Mouse (Mus musculus): ENCODE results near the gene Epb41l3. TPM values are rescaled to one million over a fixed set of nuclear protein-coding genes. Genes with fewer than 3 reads are reported as not detected.
A peak's percentile ranks its signal among the peaks of the same experiment; 100 is the strongest.
"Not testable (repeated sequence)": the region's sequence is repeated elsewhere in the genome, so short reads cannot be mapped to it uniquely, and the experiment has no call there.

The Epb41l3 gene
- polyA plus RNA-seq, 1 experiment from 2014 or later = 140 TPM

GRCm38 (mm10) chr17:69112232-69112631 is 36.7 kb downstream of the Epb41l3 start:
- no peaks in the 10 kb centered on the region for H3K36me3 ChIP-seq
- H3K27me3 ChIP-seq (replicated peaks) = no peaks in the 10 kb centered on the region
- no peak overlapping the region for H3K9ac ChIP-seq
- H3K9me3 ChIP-seq (replicated peaks) = no peaks in the 10 kb centered on the region
- H3K4me2 ChIP-seq = no peak overlapping the region
- ATAC-seq (ENCODE audit: insufficient number of reproducible peaks, low FRiP score) = no peak
- no peaks in the 10 kb centered on the region for H3K4me1 ChIP-seq (replicated peaks)
- WGBS = 64% methylated on average over 2 of the region's 2 CpGs
- H3K27ac ChIP-seq (ENCODE audit: poor library complexity, severe bottlenecking) = no peak overlapping the region
- H3K4me3 ChIP-seq = no peak overlapping the region

GRCm38 (mm10) chr17:69119183-69119582 is 43.7 kb downstream of the Epb41l3 start:
- no peak overlapping the region for H3K27ac ChIP-seq (ENCODE audit: poor library complexity, severe bottlenecking)
- H3K36me3 ChIP-seq = no peaks in the 10 kb centered on the region
- H3K27me3 ChIP-seq (replicated peaks) = no peaks in the 10 kb centered on the region
- peaks cover 17% of the 10 kb centered on the region for H3K4me1 ChIP-seq (replicated peaks)
- no peak overlapping the region for H3K9ac ChIP-seq
- H3K4me3 ChIP-seq = no peak overlapping the region
- no peaks in the 10 kb centered on the region for H3K9me3 ChIP-seq (replicated peaks)
- 80% methylated on average over 8 of the region's 8 CpGs for WGBS
- ATAC-seq (ENCODE audit: insufficient number of reproducible peaks, low FRiP score) = no peak
- no peak overlapping the region for H3K4me2 ChIP-seq

- H3K4me1 ChIP-seq (replicated peaks) = peaks cover 17% of the 10 kb centered on the region
- peak; percentile 75 for ATAC-seq (ENCODE audit: insufficient number of reproducible peaks, low FRiP score)
- H3K27ac ChIP-seq (ENCODE audit: poor library complexity, severe bottlenecking) = peak overlapping the region; percentile 69
- peak overlapping the region; percentile 84 for H3K4me2 ChIP-seq
- WGBS = 2% methylated on average over 19 of the region's 19 CpGs
- no peaks in the 10 kb centered on the region for H3K9me3 ChIP-seq (replicated peaks)
- peak overlapping the region; percentile 49 for H3K4me3 ChIP-seq
- peak overlapping the region; percentile 61 for H3K9ac ChIP-seq
- H3K27me3 ChIP-seq (replicated peaks) = no peaks in the 10 kb centered on the region
- no peaks in the 10 kb centered on the region for H3K36me3 ChIP-seq
Observed at GRCm38 (mm10) chr17:69120533-69121358, 45.3 kb downstream of the Epb41l3 start.

GRCm38 (mm10) chr17:69122403-69122802 is 46.9 kb downstream of the Epb41l3 start:
- H3K27ac ChIP-seq (ENCODE audit: poor library complexity, severe bottlenecking); H3K9me3 ChIP-seq (replicated peaks); H3K36me3 ChIP-seq; ATAC-seq (ENCODE audit: insufficient number of reproducible peaks, low FRiP score); H3K27me3 ChIP-seq (replicated peaks): not testable (repeated sequence)
- peak overlapping the region; percentile 26 for H3K4me3 ChIP-seq
- H3K9ac ChIP-seq = peak overlapping the region; percentile 36; the same call in 1 of the 2 replicates
- H3K4me1 ChIP-seq (replicated peaks) = peaks cover 17% of the 10 kb centered on the region
- H3K4me2 ChIP-seq = peak overlapping the region; percentile 84
- WGBS = 15% methylated on average over 6 of the region's 6 CpGs

GRCm38 (mm10) chr17:69127436-69127835 is 52.0 kb downstream of the Epb41l3 start:
- no peaks in the 10 kb centered on the region for H3K9me3 ChIP-seq (replicated peaks)
- H3K36me3 ChIP-seq = no peaks in the 10 kb centered on the region
- no peak for ATAC-seq (ENCODE audit: insufficient number of reproducible peaks, low FRiP score)
- H3K4me1 ChIP-seq (replicated peaks) = peaks cover 6% of the 10 kb centered on the region; the same call in 1 of the 2 replicates
- 67% methylated on average over 7 of the region's 7 CpGs for WGBS
- H3K4me2 ChIP-seq = no peak overlapping the region
- no peak overlapping the region for H3K9ac ChIP-seq
- no peak overlapping the region for H3K4me3 ChIP-seq
- H3K27ac ChIP-seq (ENCODE audit: poor library complexity, severe bottlenecking) = no peak overlapping the region
- no peaks in the 10 kb centered on the region for H3K27me3 ChIP-seq (replicated peaks)

- H3K4me2 ChIP-seq = no peak overlapping the region
- H3K27me3 ChIP-seq (replicated peaks) = no peaks in the 10 kb centered on the region
- no peaks in the 10 kb centered on the region for H3K9me3 ChIP-seq (replicated peaks)
- H3K27ac ChIP-seq (ENCODE audit: poor library complexity, severe bottlenecking) = no peak overlapping the region
- 71% methylated on average over 5 of the region's 5 CpGs for whole genome bisulfite sequencing
- no peak for ATAC-seq (ENCODE audit: insufficient number of reproducible peaks, low FRiP score)
- H3K9ac ChIP-seq = no peak overlapping the region
- H3K4me3 ChIP-seq = no peak overlapping the region
- no peaks in the 10 kb centered on the region for H3K36me3 ChIP-seq
- 0 out of 2 replicates have a peak, but pooled peaks cover 4% of the 10 kb centered on the region for H3K4me1 ChIP-seq (replicated peaks)
Observed at GRCm38 (mm10) chr17:69127981-69128380, 52.5 kb downstream of the Epb41l3 start.

- ATAC-seq (ENCODE audit: insufficient number of reproducible peaks, low FRiP score) = no peak
- WGBS = 67% methylated on average over 6 of the region's 6 CpGs
Observed at GRCm38 (mm10) chr17:69129434-69129833, 54.0 kb downstream of the Epb41l3 start.

GRCm38 (mm10) chr17:69143017-69143416 is 67.5 kb downstream of the Epb41l3 start:
- Histone ChIP-seq H3K4me3 (no peak overlapping the region), H3K4me2 (no peak overlapping the region), H3K27ac (ENCODE audit: poor library complexity, severe bottlenecking) (no peak overlapping the region), H3K36me3 (no peaks in the 10 kb centered on the region), H3K9ac (no peak overlapping the region), H3K9me3 (replicated peaks) (no peaks in the 10 kb centered on the region), H3K27me3 (replicated peaks) (no peaks in the 10 kb centered on the region), H3K4me1 (replicated peaks) (peaks cover 6% of the 10 kb centered on the region)
- no peak for ATAC-seq (ENCODE audit: insufficient number of reproducible peaks, low FRiP score)
- 64% methylated on average over 3 of the region's 3 CpGs for WGBS

More at GRCm38 (mm10) chr17:69129434-69129833, 54.0 kb downstream of the Epb41l3 start:
- H3K4me2 ChIP-seq = no peak overlapping the region
- no peaks in the 10 kb centered on the region for H3K27me3 ChIP-seq (replicated peaks)
- 0 out of 2 replicates have a peak, but pooled peaks cover 4% of the 10 kb centered on the region for H3K4me1 ChIP-seq (replicated peaks)
- H3K9me3 ChIP-seq (replicated peaks) = no peaks in the 10 kb centered on the region
- H3K36me3 ChIP-seq = no peaks in the 10 kb centered on the region
- no peak overlapping the region for H3K4me3 ChIP-seq
- no peak overlapping the region for H3K9ac ChIP-seq
- H3K27ac ChIP-seq (ENCODE audit: poor library complexity, severe bottlenecking) = no peak overlapping the region

- peaks cover 22% of the 10 kb centered on the region for H3K4me1 ChIP-seq (replicated peaks)
- H3K4me2 ChIP-seq = no peak overlapping the region
- no peak overlapping the region for H3K9ac ChIP-seq
- no peaks in the 10 kb centered on the region for H3K27me3 ChIP-seq (replicated peaks)
- no peaks in the 10 kb centered on the region for H3K36me3 ChIP-seq
- no peak for ATAC-seq (ENCODE audit: insufficient number of reproducible peaks, low FRiP score)
- H3K27ac ChIP-seq (ENCODE audit: poor library complexity, severe bottlenecking) = no peak overlapping the region
- H3K9me3 ChIP-seq (replicated peaks) = no peaks in the 10 kb centered on the region
- H3K4me3 ChIP-seq = no peak overlapping the region
Observed at GRCm38 (mm10) chr17:69150826-69151225, 75.3 kb downstream of the Epb41l3 start.

- Histone ChIP-seq H3K4me1 (replicated peaks) (peaks cover 26% of the 10 kb centered on the region), H3K4me3 (no peak overlapping the region), H3K27me3 (replicated peaks) (no peaks in the 10 kb centered on the region), H3K36me3 (no peaks in the 10 kb centered on the region), H3K9ac (no peak overlapping the region), H3K9me3 (replicated peaks) (no peaks in the 10 kb centered on the region), H3K4me2 (no peak overlapping the region), H3K27ac (ENCODE audit: poor library complexity, severe bottlenecking) (no peak overlapping the region)
- 25% methylated on average over 3 of the region's 3 CpGs for WGBS
- no peak for ATAC-seq (ENCODE audit: insufficient number of reproducible peaks, low FRiP score)
Observed at GRCm38 (mm10) chr17:69151281-69151680, 75.8 kb downstream of the Epb41l3 start.

GRCm38 (mm10) chr17:69155034-69155433 is 79.6 kb downstream of the Epb41l3 start:
- no peak overlapping the region for H3K9ac ChIP-seq
- no peaks in the 10 kb centered on the region for H3K9me3 ChIP-seq (replicated peaks)
- H3K27me3 ChIP-seq (replicated peaks) = no peaks in the 10 kb centered on the region
- no peak overlapping the region for H3K4me3 ChIP-seq
- peaks cover 28% of the 10 kb centered on the region for H3K4me1 ChIP-seq (replicated peaks)
- 80% methylated on average over 8 of the region's 8 CpGs for WGBS
- no peak overlapping the region for H3K4me2 ChIP-seq
- no peaks in the 10 kb centered on the region for H3K36me3 ChIP-seq
- no peak for ATAC-seq (ENCODE audit: insufficient number of reproducible peaks, low FRiP score)
- no peak overlapping the region for H3K27ac ChIP-seq (ENCODE audit: poor library complexity, severe bottlenecking)

Measured in heart, embryonic 12.5 days (tissue).